7 mouse cellular contexts compared by ENCODE assay signal in the genomic region with DNA sequence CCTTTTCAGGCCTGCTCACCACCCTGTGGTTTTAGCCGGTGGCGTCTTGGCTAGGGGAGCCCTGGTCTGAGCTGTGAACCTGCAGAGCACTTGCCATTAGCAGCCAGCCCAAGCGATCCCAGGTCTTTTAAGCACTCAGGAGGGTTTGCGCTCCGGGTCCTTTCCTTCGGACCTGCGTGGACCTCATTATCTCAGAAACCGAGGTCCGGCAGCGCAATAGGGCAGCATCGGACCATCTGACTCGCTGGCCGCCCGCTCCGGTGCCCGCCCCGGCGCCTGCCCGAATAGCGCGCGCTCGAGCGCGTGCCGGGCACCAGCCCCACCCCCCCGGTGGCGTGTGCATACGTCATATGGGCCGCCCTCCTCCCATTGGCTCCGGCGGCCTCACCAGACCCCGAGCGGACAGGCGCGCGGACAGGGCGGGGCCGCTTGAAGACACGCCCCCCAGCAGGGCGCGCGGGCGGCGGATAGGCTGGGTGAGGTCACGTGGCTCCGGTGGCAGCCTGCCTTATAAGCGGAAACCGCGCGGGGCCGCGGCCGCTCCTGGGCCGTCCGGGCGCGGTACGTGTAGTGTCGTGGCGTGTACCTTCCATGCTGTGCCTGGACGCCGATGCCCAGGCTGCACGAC. TPM values are rescaled to one million over a fixed set of nuclear protein-coding genes. Genes with fewer than 3 reads are reported as not detected.
DNase-seq lines count a peak whose midpoint lies in the region; ATAC-seq and TF ChIP-seq lines count a peak whose summit lies in the region.

A gene (plus strand): TSS at position 536 of the 628 bp plus-strand sequence.

- no peaks in the 10 kb centered on the region for H3K9me3 ChIP-seq in embryonic facial prominence, embryonic 12.5 days
- H3K9me3 ChIP-seq in limb, embryonic 12.5 days, result no peaks in the 10 kb centered on the region
- H3K9me3 ChIP-seq in midbrain, embryonic 15.5 days, result no peaks in the 10 kb centered on the region

- peak within 1 kb of the TSS; percentile 80 for H3K4me2 ChIP-seq in embryonic facial prominence, embryonic 12.5 days (replicated peaks)
- peak within 1 kb of the TSS; percentile 71 for H3K4me2 ChIP-seq in limb, embryonic 12.5 days
- peak within 1 kb of the TSS; percentile 92 for H3K4me2 ChIP-seq in midbrain, embryonic 15.5 days

- H3K36me3 ChIP-seq in embryonic facial prominence, embryonic 12.5 days, result peaks cover 26% of the 10 kb centered on the region
- H3K36me3 ChIP-seq in kidney, adult 2 months (ENCODE audit: control insufficient read depth, insufficient read depth, low read length), result peaks cover 3% of the 10 kb centered on the region
- peaks cover 29% of the 10 kb centered on the region for H3K36me3 ChIP-seq in limb, embryonic 12.5 days
- peaks cover 18% of the 10 kb centered on the region; the same call in 1 of the 2 replicates for H3K36me3 ChIP-seq in midbrain, embryonic 15.5 days (replicated peaks)
- peaks cover 14% of the 10 kb centered on the region for H3K36me3 ChIP-seq in spleen, adult 2 months (ENCODE audit: control insufficient read depth, insufficient read depth, low read length)

- under 1% methylated on average over 64 of the region's 64 CpGs for WGBS in embryonic facial prominence, embryonic 12.5 days
- WGBS in kidney, adult 2 months, result under 1% methylated on average over 64 of the region's 64 CpGs
- under 1% methylated on average over 64 of the region's 64 CpGs for WGBS in limb, embryonic 12.5 days
- WGBS in midbrain, embryonic 15.5 days, result under 1% methylated on average over 64 of the region's 64 CpGs
- WGBS in spleen, adult 2 months, result under 1% methylated on average over 64 of the region's 64 CpGs

- H3K9ac ChIP-seq in embryonic facial prominence, embryonic 12.5 days, result peak within 1 kb of the TSS; percentile 79
- H3K9ac ChIP-seq in limb, embryonic 12.5 days (replicated peaks), result peak within 1 kb of the TSS; percentile 75
- H3K9ac ChIP-seq in midbrain, embryonic 15.5 days, result peak within 1 kb of the TSS; percentile 61

- peaks cover 23% of the 10 kb centered on the region for H3K4me1 ChIP-seq in embryonic facial prominence, embryonic 12.5 days
- peaks cover 12% of the 10 kb centered on the region for H3K4me1 ChIP-seq in kidney, adult 2 months (ENCODE audit: control insufficient read depth, insufficient read depth, low read length)
- peaks cover 26% of the 10 kb centered on the region for H3K4me1 ChIP-seq in limb, embryonic 12.5 days (replicated peaks)
- H3K4me1 ChIP-seq in midbrain, embryonic 15.5 days, result peaks cover 44% of the 10 kb centered on the region
- H3K4me1 ChIP-seq in spleen, adult 2 months (ENCODE audit: control insufficient read depth, insufficient read depth, insufficient read length), result peaks cover 10% of the 10 kb centered on the region; the same call in 1 of the 2 replicates

- peak within 1 kb of the TSS; percentile 92 for H3K27ac ChIP-seq in embryonic facial prominence, embryonic 12.5 days
- H3K27ac ChIP-seq in kidney, adult 2 months (ENCODE audit: insufficient read depth, low read depth, low read length), result peak within 1 kb of the TSS; percentile 90
- peak within 1 kb of the TSS; percentile 94 for H3K27ac ChIP-seq in limb, embryonic 12.5 days
- peak within 1 kb of the TSS; percentile 96 for H3K27ac ChIP-seq in midbrain, embryonic 15.5 days
- peak within 1 kb of the TSS; percentile 84 for H3K27ac ChIP-seq in spleen, adult 2 months (ENCODE audit: insufficient read depth, low read length)

- peak; percentile 98 for TF ChIP-seq POLR2A in kidney, adult 2 months (IDR thresholded peaks at IDR 0.05; ENCODE audit: low read depth, low read length)
- peak; percentile 98 for TF ChIP-seq POLR2A in spleen, adult 2 months (IDR thresholded peaks at IDR 0.05; ENCODE audit: low read depth, low read length)

- TF ChIP-seq CTCF in kidney, adult 2 months (conservative IDR thresholded peaks at IDR 0.05; ENCODE audit: insufficient read depth, insufficient read length, low read depth, low read length), result no peak
- no peak for TF ChIP-seq CTCF in spleen, adult 2 months (IDR thresholded peaks at IDR 0.05; ENCODE audit: extremely low read depth, insufficient read depth, insufficient read length, insufficient replicate concordance)

- H3K4me3 ChIP-seq in embryonic facial prominence, embryonic 12.5 days, result peak within 1 kb of the TSS; percentile 84
- H3K4me3 ChIP-seq in kidney, adult 2 months (ENCODE audit: insufficient read depth, low read depth, low read length), result peak within 1 kb of the TSS; percentile 68
- H3K4me3 ChIP-seq in limb, embryonic 12.5 days (replicated peaks), result peak within 1 kb of the TSS; percentile 80
- peak within 1 kb of the TSS; percentile 57 for H3K4me3 ChIP-seq in midbrain, embryonic 15.5 days
- peak within 1 kb of the TSS; percentile 87 for H3K4me3 ChIP-seq in spleen, adult 2 months (ENCODE audit: extremely low read depth, insufficient read depth, insufficient read length)

- no peaks in the 10 kb centered on the region for H3K27me3 ChIP-seq in embryonic facial prominence, embryonic 12.5 days
- no peaks in the 10 kb centered on the region for H3K27me3 ChIP-seq in kidney, adult 2 months (replicated peaks; ENCODE audit: control insufficient read depth, insufficient read depth, low read length)
- H3K27me3 ChIP-seq in limb, embryonic 12.5 days, result no peaks in the 10 kb centered on the region
- H3K27me3 ChIP-seq in midbrain, embryonic 15.5 days (replicated peaks), result no peaks in the 10 kb centered on the region
- no peaks in the 10 kb centered on the region for H3K27me3 ChIP-seq in spleen, adult 2 months (ENCODE audit: control insufficient read depth, insufficient read depth, low read length)

- peak; percentile 99 for DNase-seq in adrenal gland, postnatal 25 days
- peak; percentile 97 to 99 for DNase-seq in heart, adult 18-20 months
- peak; percentile 99 for DNase-seq in kidney, adult 2 months
- DNase-seq in spleen, adult 2 months (ENCODE audit: low read depth in 1 of 2, low spot score in 2 of 2), result peak; percentile 89 to 97

- peak; percentile 92 for ATAC-seq in embryonic facial prominence, embryonic 12.5 days (ENCODE audit: insufficient number of reproducible peaks, insufficient read depth, low FRiP score, low TSS enrichment)
- ATAC-seq in limb, embryonic 12.5 days (ENCODE audit: insufficient number of reproducible peaks, insufficient read depth, low FRiP score, low TSS enrichment, low read depth), result peak; percentile 95
- peak; percentile 95 for ATAC-seq in midbrain, embryonic 15.5 days (replicated peaks)

RNA-seq across cellular contexts. Expression of the gene that starts here (rescaled TPM):
- total RNA-seq in adrenal gland, postnatal 25 days (2021), result 164 and 170 TPM in 2 replicates
- polyA plus RNA-seq in embryonic facial prominence, embryonic 12.5 days (2016; fragmentation: Nextera tagmentation; extraction: Ambion mirVana), result 64.3 and 73.5 TPM in 2 replicates
- 10 to 100 TPM; 19.2 to 27.3 TPM for total RNA-seq in heart, adult 18-20 months (2021)
- polyA plus RNA-seq in kidney, adult 2 months (2012; rRNA removed), result 52.0 and 55.3 TPM in 2 replicates
- 66.5 and 67.8 TPM in 2 replicates for polyA plus RNA-seq in limb, embryonic 12.5 days (2016; fragmentation: Nextera tagmentation; extraction: Ambion mirVana)
- polyA plus RNA-seq in midbrain, embryonic 15.5 days (2015; fragmentation: Nextera tagmentation; extraction: Ambion mirVana), result 79.3 and 84.0 TPM in 2 replicates
- polyA plus RNA-seq in spleen, adult 2 months (2012; rRNA removed), result 20.6 and 32.8 TPM in 2 replicates

Comparison
In these comparisons a context has a peak if more than half of its experiments do, and no peak if none do; other contexts are left out.
1. Peak in every context shown above with its lines: DNase-seq, ATAC-seq, H3K4me3 ChIP-seq and H3K27ac ChIP-seq.